Mouse (Mus musculus) stomach, embryonic 16.5 days (tissue): ENCODE data around the gene Tmem270. TPM values are rescaled to one million over a fixed set of nuclear protein-coding genes. Genes with fewer than 3 reads are reported as not detected.
A peak's percentile ranks its signal among the peaks of the same experiment; 100 is the strongest.
"Not testable (repeated sequence)": the region's sequence is repeated elsewhere in the genome, so short reads cannot be mapped to it uniquely, and the experiment has no call there.

Experiments used
- ATAC-seq: fragments of 200-750 bp; cut with Nextera tagmentation; 2 replicates; pipeline ENCODE4 v1.8.0; 2017; ENCODE audit warnings: moderate number of reproducible peaks, moderate TSS enrichment; ENCODE audit not compliant: insufficient read depth, low FRiP score
- H3K27ac ChIP-seq: fragments of 300-500 bp; sonication (generic); 2 replicates; pipeline ENCODE4 v1.5.1; 2014; ENCODE audit warnings: low read length
- H3K27me3 ChIP-seq: fragments of 300-500 bp; sonication (generic); 2 replicates; pipeline ENCODE4 v1.6.1; 2014; ENCODE audit warnings: low read length, control low read depth, mixed read lengths; ENCODE audit not compliant: control insufficient read depth, insufficient read depth
- H3K36me3 ChIP-seq: fragments of 300-500 bp; sonication (generic); 2 replicates; pipeline ENCODE4 v1.6.1; 2014; ENCODE audit warnings: low read length; ENCODE audit not compliant: control insufficient read depth, insufficient read depth
- H3K4me1 ChIP-seq: fragments of 300-500 bp; sonication (generic); 2 replicates; pipeline ENCODE4 v1.6.1; 2014; ENCODE audit warnings: low read length, control low read depth, mixed read lengths; ENCODE audit not compliant: control insufficient read depth, insufficient read depth
- H3K4me2 ChIP-seq: fragments of 300-500 bp; sonication (generic); 2 replicates; pipeline ENCODE4 v1.6.1; 2014; ENCODE audit warnings: low read depth, low read length, mixed read lengths
- H3K4me3 ChIP-seq: fragments of 300-500 bp; sonication (generic); replicated peaks from 2 replicates; pipeline ENCODE4 v1.5.1; 2014; ENCODE audit warnings: mild to moderate bottlenecking, low read length
- H3K9ac ChIP-seq: fragments of 300-500 bp; sonication (generic); 2 replicates; pipeline ENCODE4 v1.6.1; 2014; ENCODE audit warnings: low read length
- H3K9me3 ChIP-seq: fragments of 300-500 bp; sonication (generic); replicated peaks from 2 replicates; pipeline ENCODE4 v1.6.1; 2016; ENCODE audit warnings: low read length, control low read depth; ENCODE audit not compliant: control insufficient read depth
- WGBS: fragments of 180-500 bp; shearing (Covaris S2); extraction: QIAGEN DNeasy Blood & Tissue Kit; methylation state at CpG from one replicate; pipeline ENCODE4 v1.1.7; 2014; 5-methylcytosine and 5-hydroxymethylcytosine counted together
- polyA plus RNA-seq: library from polyadenylated mRNA; unstranded; fragments of >200 nt; fragmentation: Nextera tagmentation; extraction: Ambion mirVana; gene quantifications from 2 replicates; pipeline ENCODE4 v1.2.1, GENCODE M21; 2015

Tmem270 gene
- polyA plus RNA-seq, 1 experiment from 2014 or later, result not detected

DNA sequence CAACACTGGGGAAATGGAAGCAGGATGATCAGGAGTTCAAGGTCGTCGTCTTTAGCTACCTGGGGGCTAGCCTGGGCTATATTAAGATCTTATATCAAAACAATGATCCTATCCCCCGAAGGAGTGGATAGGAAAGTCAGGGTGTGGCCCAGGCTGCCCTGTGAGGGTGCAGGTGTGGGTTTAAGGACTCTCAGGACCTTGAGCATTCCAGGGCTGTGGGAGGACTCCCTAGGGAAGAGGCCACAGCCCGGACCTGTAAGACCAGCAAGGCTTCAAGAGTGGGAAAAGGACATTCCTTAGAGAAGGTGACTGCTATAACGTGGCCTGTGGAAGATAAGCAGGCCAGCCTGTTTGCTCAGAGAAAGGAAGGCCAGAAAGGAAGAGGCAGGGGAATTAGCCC is 37.6 kb upstream of the Tmem270 start:
- Histone ChIP-seq H3K4me3 (peak overlapping the region; percentile 54; the same call in 1 of the 2 replicates), H3K4me2 (peak overlapping the region; percentile 38; the same call in 1 of the 2 replicates), H3K27me3 (no peaks in the 10 kb centered on the region), H3K27ac (peak overlapping the region; percentile 37), H3K4me1 (peaks cover 13% of the 10 kb centered on the region), H3K9me3 (no peaks in the 10 kb centered on the region), H3K36me3 (no peaks in the 10 kb centered on the region), H3K9ac (no peak overlapping the region)
- ATAC-seq, result no peak
- WGBS, result 50% methylated on average over 5 of the region's 5 CpGs

DNA sequence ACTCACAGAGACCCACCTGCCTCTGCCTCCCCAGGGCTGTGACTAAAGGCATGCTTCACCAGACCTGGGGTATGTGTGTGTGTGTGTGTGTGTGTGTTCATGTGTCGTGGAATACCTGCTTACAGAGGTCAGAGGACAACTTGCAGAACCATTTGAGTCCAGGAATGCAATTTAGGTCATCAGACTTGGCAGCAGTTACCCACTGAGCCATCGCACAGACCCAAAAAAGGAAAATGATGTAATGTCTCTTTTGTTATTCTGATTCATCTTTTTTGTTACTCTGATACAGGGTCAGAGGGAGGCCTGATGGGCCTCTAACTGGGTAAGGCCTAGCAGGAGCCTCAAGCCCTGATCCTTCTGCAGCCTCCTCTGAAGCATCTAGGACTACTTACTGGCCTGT is 36.2 kb upstream of the Tmem270 start:
- Histone ChIP-seq H3K4me3 (no peak overlapping the region), H3K27me3 (no peaks in the 10 kb centered on the region), H3K27ac (no peak overlapping the region), H3K4me2 (no peak overlapping the region), H3K9ac (no peak overlapping the region), H3K9me3 (no peaks in the 10 kb centered on the region), H3K36me3 (no peaks in the 10 kb centered on the region), H3K4me1 (peaks cover 8% of the 10 kb centered on the region)
- 61% methylated on average over 2 of the region's 2 CpGs for WGBS
- no peak for ATAC-seq

DNA sequence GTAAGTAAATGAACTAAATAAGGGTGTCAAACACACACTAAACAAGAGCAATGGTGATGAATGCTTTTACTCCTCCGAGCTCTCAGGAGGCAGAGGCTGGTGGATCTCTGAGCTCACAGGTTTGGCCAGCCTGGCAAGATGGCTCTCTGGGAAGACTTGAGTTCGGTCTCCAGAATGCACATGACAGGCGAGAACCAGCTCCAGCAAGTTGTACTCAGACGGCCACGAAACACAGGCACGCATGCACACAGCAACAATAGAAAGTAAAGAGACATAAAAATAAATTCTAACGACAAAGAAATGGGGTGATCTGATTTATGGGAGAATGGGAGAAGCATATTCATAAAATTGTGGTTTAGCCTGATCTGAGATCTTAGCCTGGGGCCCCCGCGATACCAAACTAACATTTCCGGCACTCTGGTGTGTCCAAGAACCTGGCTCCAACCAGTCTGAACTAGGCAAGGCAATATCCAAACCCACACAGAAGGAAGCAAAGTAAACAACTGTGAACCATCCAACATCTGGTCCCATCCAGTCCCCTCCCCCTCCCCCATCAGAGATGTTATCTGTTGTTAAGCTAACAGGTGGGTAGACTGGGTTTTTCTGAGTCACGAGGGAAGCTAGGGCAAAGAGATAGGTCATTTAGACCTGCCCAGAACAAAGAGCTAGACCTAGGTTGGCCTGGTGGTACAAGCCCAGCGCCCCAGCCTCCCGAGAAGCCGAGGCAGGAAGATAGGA is 35.1 kb upstream of the Tmem270 start:
- no peak overlapping the region for H3K4me2 ChIP-seq
- H3K27ac ChIP-seq, result peak overlapping the region; percentile 57
- H3K4me1 ChIP-seq, result no peaks in the 10 kb centered on the region
- no peak overlapping the region for H3K4me3 ChIP-seq
- no peaks in the 10 kb centered on the region for H3K27me3 ChIP-seq
- no peaks in the 10 kb centered on the region for H3K9me3 ChIP-seq
- no peak overlapping the region for H3K9ac ChIP-seq
- no peak for ATAC-seq
- WGBS, result 62% methylated on average over 14 of the region's 14 CpGs
- H3K36me3 ChIP-seq, result no peaks in the 10 kb centered on the region

DNA sequence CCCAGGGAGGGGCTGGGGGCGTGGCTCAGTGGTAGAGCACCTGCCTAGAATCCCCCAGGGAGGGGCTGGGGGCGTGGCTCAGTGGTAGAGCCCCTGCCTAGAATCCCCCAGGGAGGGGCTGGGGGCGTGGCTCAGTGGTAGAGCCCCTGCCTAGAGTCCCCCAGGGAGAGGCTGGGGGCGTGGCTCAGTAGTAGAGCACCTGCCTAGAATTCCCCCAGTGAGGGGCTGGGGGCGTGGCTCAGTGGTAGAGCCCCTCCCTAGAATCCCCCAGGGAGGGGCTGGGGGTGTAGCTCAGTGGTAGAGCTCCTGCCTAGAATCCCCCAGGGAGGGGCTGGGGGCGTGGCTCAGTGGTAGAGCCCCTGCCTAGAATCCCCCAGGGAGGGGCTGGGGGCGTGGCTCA is 33.0 kb upstream of the Tmem270 start:
- not testable (repeated sequence) for H3K4me1 ChIP-seq, H3K27me3 ChIP-seq, H3K9me3 ChIP-seq, H3K36me3 ChIP-seq, ATAC-seq, H3K9ac ChIP-seq, H3K27ac ChIP-seq, H3K4me2 ChIP-seq, H3K4me3 ChIP-seq
- WGBS, result 95% methylated on average over 2 of the region's 7 CpGs

DNA sequence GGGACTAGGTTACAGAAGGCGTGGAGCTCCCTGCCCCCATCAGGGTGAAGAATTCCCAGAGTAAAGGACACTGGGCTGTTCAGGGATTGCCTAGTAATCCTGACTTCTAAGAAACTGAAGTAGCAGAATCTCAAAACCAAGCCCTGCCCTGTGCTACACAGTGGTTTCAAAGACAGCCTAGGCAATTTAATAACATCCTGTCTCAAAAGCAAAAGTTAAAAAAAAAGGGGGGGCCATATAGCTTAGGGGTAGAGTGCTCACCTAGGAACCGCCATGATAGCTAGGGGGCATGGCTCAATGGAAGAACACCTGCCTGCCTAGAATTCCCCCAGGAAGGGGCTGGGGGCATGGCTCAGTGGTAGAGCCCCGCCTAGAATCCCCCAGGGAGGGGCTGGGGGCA is 32.5 kb upstream of the Tmem270 start:
- no peaks in the 10 kb centered on the region for H3K4me1 ChIP-seq
- H3K36me3 ChIP-seq, result no peaks in the 10 kb centered on the region
- no peak overlapping the region for H3K9ac ChIP-seq
- ATAC-seq, result no peak
- 78% methylated on average over 3 of the region's 3 CpGs for WGBS
- H3K4me3 ChIP-seq, result no peak overlapping the region
- no peaks in the 10 kb centered on the region for H3K27me3 ChIP-seq
- no peak overlapping the region for H3K27ac ChIP-seq
- no peaks in the 10 kb centered on the region for H3K9me3 ChIP-seq
- no peak overlapping the region for H3K4me2 ChIP-seq

DNA sequence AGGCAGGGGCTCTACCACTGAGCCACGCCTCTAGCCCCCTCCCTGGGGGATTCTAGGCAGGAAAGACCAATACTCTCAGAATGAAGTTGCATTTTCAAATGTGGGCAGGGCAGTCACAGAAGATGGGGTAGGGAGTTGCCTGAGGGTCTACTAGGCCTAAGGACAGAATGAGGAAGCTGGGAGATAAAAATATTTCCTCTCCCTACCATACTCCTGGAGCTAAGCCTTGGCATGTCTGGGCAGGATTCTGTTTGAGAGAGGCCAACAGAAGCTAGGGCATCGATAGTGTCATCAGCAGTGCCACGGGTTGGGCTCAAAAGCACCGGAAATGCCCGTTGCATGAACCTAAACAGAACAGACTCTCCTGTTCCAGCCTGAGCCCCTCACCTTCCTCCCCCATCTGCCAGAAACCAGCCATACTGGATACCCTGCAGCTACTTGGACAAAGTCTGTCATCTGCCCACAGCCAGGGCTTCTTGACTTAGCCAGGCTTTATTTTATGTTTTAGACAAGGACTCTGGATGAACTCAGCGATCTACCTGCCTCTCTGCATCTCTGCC is 30.2 kb upstream of the Tmem270 start:
- H3K4me2 ChIP-seq, result no peak overlapping the region
- WGBS, result 69% methylated on average over 6 of the region's 6 CpGs

DNA sequence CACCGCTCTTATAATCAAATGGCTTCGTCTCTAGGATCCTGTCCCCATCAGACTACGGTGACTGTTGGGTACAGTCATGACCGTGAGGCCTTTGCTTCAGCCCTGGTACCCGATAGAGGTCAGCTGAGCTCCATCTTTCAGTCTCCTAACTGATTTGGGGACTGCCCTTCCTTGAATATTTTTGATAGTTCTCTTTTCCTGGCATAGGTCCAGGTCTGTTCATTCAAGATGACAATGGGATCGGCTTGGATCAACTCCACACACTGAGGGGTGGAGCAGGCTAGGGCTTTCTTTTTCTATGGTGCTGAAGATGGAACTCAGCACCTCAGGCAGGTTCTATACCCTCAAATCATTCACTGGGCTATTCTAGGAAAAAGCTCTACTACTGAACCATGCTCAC is 29.5 kb upstream of the Tmem270 start:
- Histone ChIP-seq H3K4me2 (no peak overlapping the region), H3K36me3 (no peaks in the 10 kb centered on the region), H3K27me3 (no peaks in the 10 kb centered on the region), H3K4me1 (peaks cover 6% of the 10 kb centered on the region; the same call in 1 of the 2 replicates), H3K27ac (peak overlapping the region; percentile 55; the same call in 1 of the 2 replicates), H3K4me3 (no peak overlapping the region), H3K9me3 (no peaks in the 10 kb centered on the region), H3K9ac (no peak overlapping the region)
- ATAC-seq, result no peak
- 88% methylated on average over 6 of the region's 6 CpGs for WGBS

More for the DNA sequence above, 30.2 kb upstream of the Tmem270 start:
- Histone ChIP-seq H3K27me3 (no peaks in the 10 kb centered on the region), H3K27ac (peak overlapping the region; percentile 55), H3K36me3 (no peaks in the 10 kb centered on the region), H3K4me3 (no peak overlapping the region), H3K9ac (no peak overlapping the region), H3K9me3 (no peaks in the 10 kb centered on the region), H3K4me1 (peaks cover 6% of the 10 kb centered on the region; the same call in 1 of the 2 replicates)
- no peak for ATAC-seq

DNA sequence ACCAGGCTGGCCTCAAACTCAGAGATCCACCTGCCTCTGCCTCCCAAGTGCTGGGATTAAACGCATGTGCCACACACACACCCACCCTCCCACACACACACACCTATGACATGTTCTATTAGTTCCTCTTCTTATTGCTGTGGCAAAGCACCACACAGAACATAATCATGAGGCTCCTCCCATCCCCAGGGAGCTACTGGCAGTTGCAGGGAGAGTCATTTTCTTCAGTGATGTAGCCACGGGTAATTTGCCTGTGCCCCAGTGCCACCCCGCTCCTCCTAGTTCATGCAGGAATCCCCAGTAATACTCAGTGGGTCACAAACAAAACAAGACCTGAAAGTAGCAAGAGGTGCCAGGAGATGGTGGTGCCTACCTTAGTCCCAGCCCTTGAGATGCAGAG is 28.1 kb upstream of the Tmem270 start:
- no peaks in the 10 kb centered on the region for H3K27me3 ChIP-seq
- H3K4me2 ChIP-seq, result no peak overlapping the region
- whole genome bisulfite sequencing, result 89% methylated on average over 3 of the region's 3 CpGs
- no peaks in the 10 kb centered on the region for H3K9me3 ChIP-seq
- H3K27ac ChIP-seq, result no peak overlapping the region
- H3K9ac ChIP-seq, result no peak overlapping the region
- H3K36me3 ChIP-seq, result no peaks in the 10 kb centered on the region
- ATAC-seq, result no peak
- H3K4me3 ChIP-seq, result no peak overlapping the region
- H3K4me1 ChIP-seq, result peaks cover 6% of the 10 kb centered on the region; the same call in 1 of the 2 replicates

DNA sequence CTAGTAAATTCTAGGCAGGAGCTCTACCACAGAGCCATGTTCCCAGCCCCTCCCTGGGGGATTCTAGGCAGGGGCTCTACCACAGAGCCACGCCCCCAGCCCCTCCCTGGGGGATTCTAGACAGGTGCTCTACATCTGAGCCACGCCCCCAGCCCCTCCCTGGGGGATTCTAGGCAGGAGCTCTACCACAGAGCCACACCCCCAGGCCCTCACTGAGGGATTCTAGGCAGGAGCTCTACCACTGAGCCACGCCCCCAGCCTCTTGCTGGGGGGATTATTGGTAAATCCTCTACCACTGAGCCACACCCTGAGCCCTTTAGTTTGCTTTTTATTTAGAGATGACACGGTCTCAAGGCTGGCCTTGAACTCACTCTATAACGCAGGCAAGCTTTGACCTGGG is 27.2 kb upstream of the Tmem270 start:
- H3K27me3 ChIP-seq, result not testable (repeated sequence)
- WGBS, result 87% methylated on average over 5 of the region's 5 CpGs

More for the DNA sequence above, 27.2 kb upstream of the Tmem270 start:
- not testable (repeated sequence) for H3K36me3 ChIP-seq, H3K4me2 ChIP-seq, ATAC-seq, H3K9ac ChIP-seq, H3K27ac ChIP-seq, H3K4me1 ChIP-seq, H3K4me3 ChIP-seq, H3K9me3 ChIP-seq
